Mouse (Mus musculus) urinary bladder, adult 18-20 months (tissue): ENCODE measurements around the gene 1700019D03Rik.
A peak's percentile ranks its signal among the peaks of the same experiment; 100 is the strongest.
"Not testable (repeated sequence)": the region's sequence is repeated elsewhere in the genome, so short reads cannot be mapped to it uniquely, and the experiment has no call there.

Experiments used
- DNase-seq, 2 experiments: peaks; one replicate each; pipeline ENCODE4 v3.0.0; 2022; ENCODE audit warnings: low spot score in 2 of 2, mixed read lengths in 2 of 2

Gene 1700019D03Rik

GRCm38 (mm10) chr1:52954456-52954855 is 65.5 kb downstream of the 1700019D03Rik start:
- no peak for DNase-seq

- DNase-seq, result no peak
Measured at GRCm38 (mm10) chr1:52953548-52953947, 66.4 kb downstream of the 1700019D03Rik start.

GRCm38 (mm10) chr1:52952551-52953397 is 67.2 kb downstream of the 1700019D03Rik start:
- DNase-seq, result peak; percentile 51 to 67

- DNase-seq, result peak in 1 of 2 experiments; percentile 9
Measured at GRCm38 (mm10) chr1:52952143-52952542, 67.8 kb downstream of the 1700019D03Rik start.

- no peak for DNase-seq
Measured at GRCm38 (mm10) chr1:52951146-52951868, 68.7 kb downstream of the 1700019D03Rik start.

GRCm38 (mm10) chr1:52947895-52948294 is 72.1 kb downstream of the 1700019D03Rik start:
- no peak for DNase-seq

- DNase-seq, result no peak
Measured at GRCm38 (mm10) chr1:52939021-52939420, 81.0 kb downstream of the 1700019D03Rik start.

- no peak for DNase-seq
Measured at GRCm38 (mm10) chr1:52934494-52934893, 85.5 kb downstream of the 1700019D03Rik start.

- not testable (repeated sequence) for DNase-seq
Measured at GRCm38 (mm10) chr1:52924482-52924881, 95.5 kb downstream of the 1700019D03Rik start.

- DNase-seq, result not testable (repeated sequence)
Measured at GRCm38 (mm10) chr1:52918897-52919296, 101.1 kb downstream of the 1700019D03Rik start.

- no peak for DNase-seq
Measured at GRCm38 (mm10) chr1:52916655-52917054, 103.3 kb downstream of the 1700019D03Rik start.

GRCm38 (mm10) chr1:52909783-52910182 is 110.2 kb downstream of the 1700019D03Rik start:
- no peak for DNase-seq

- DNase-seq, result no peak
Measured at GRCm38 (mm10) chr1:52884208-52884607, 135.8 kb downstream of the 1700019D03Rik start.
